Comparison of ENCODE assay signal across 20 mouse cellular contexts in the genomic region with DNA sequence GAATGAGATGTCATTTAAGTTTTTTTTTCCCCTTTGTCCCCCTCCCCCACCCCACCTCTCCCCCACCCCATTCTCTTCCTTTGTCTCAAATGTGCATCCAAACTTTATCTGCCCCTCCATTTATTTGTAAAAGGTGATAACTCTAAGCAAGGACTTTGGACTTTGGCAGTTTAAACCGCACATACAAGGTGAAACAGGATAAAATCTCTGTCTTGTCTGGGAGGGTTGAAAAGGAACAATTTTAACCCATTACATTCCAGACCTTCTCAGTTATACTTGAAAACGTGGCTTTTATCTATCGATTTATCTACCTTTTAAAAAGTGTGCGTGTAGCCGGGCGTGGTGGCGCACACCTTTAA. TPM values are rescaled to one million over a fixed set of nuclear protein-coding genes. Genes with fewer than 3 reads are reported as not detected.
"Had no signal": no experiment of that assay in that cellular context is flagged by ENCODE, and none has a peak within 500 bp of the region (broad histone marks: within the 10 kb centered on the region; RNA-seq: fewer than 3 reads in every experiment).

No protein-coding gene starts in this region.

- H3K4me3 ChIP-seq: lung, embryonic 15.5 days; megakaryocyte, embryonic 14.5 days; midbrain, embryonic 13.5 days; midbrain, embryonic 15.5 days; neural tube, embryonic 12.5 days; stomach, embryonic 15.5 days had no signal

- H3K9ac ChIP-seq: lung, embryonic 15.5 days; midbrain, embryonic 13.5 days; midbrain, embryonic 15.5 days; neural tube, embryonic 12.5 days; stomach, embryonic 15.5 days had no signal

- DNase-seq: lung, adult 2 months; lung, postnatal 14 days; lung, postnatal 36 days; right cerebral cortex, postnatal 14 days; thymus, postnatal 14 days; thymus, postnatal 36 days had no signal

- H3K9me3 ChIP-seq: lung, embryonic 15.5 days; megakaryocyte, embryonic 14.5 days; midbrain, embryonic 13.5 days; midbrain, embryonic 15.5 days; neural tube, embryonic 12.5 days; stomach, embryonic 15.5 days had no signal

- H3K27ac ChIP-seq: lung, embryonic 15.5 days; macrophage; midbrain, embryonic 13.5 days; midbrain, embryonic 15.5 days; neural tube, embryonic 12.5 days; stomach, postnatal 0 days had no signal

- H3K27me3 ChIP-seq: lung, embryonic 15.5 days; midbrain, embryonic 13.5 days; midbrain, embryonic 15.5 days; neural tube, embryonic 12.5 days; stomach, embryonic 15.5 days had no signal

- ATAC-seq: lung, postnatal 0 days; midbrain, embryonic 13.5 days; midbrain, embryonic 15.5 days had no signal

- H3K36me3 ChIP-seq: lung, embryonic 15.5 days; midbrain, embryonic 13.5 days; midbrain, embryonic 15.5 days; neural tube, embryonic 12.5 days; stomach, embryonic 15.5 days had no signal

- H3K4me1 ChIP-seq: lung, embryonic 15.5 days; midbrain, embryonic 13.5 days; midbrain, embryonic 15.5 days; neural tube, embryonic 12.5 days; stomach, embryonic 15.5 days had no signal

- H3K4me2 ChIP-seq: lung, embryonic 15.5 days; midbrain, embryonic 11.5 days; midbrain, embryonic 13.5 days; midbrain, embryonic 15.5 days; neural tube, embryonic 12.5 days; stomach, embryonic 15.5 days had no signal

RNA-seq across cellular contexts. Expression of a gene that starts 10.7 kb away (rescaled TPM):
- total RNA-seq: monocyte, adult 5-6 weeks; neutrophil, adult 5-6 weeks had no signal

RNA-seq across cellular contexts. Expression of a gene that starts 22.1 kb away (rescaled TPM):
- total RNA-seq: megakaryocyte progenitor cell, adult 5-6 weeks; monocyte, adult 5-6 weeks; neutrophil, adult 5-6 weeks had no signal
- polyA plus RNA-seq: macrophage had no signal

RNA-seq across cellular contexts. Expression of a gene that starts 27.4 kb away (rescaled TPM):
- total RNA-seq: megakaryocyte progenitor cell, adult 5-6 weeks; monocyte, adult 5-6 weeks; neutrophil, adult 5-6 weeks had no signal
- polyA plus RNA-seq: lung, adult 2 months; lung, embryonic 15.5 days; lung, postnatal 0 days; macrophage; spleen, adult 2 months; stomach, embryonic 15.5 days; stomach, postnatal 0 days had no signal

RNA-seq across cellular contexts. Expression of a gene that starts 40.7 kb away (rescaled TPM):
- total RNA-seq: monocyte, adult 5-6 weeks had no signal
